Mouse (Mus musculus) heart, postnatal 0 days (tissue): ENCODE data around the gene Dpysl4. TPM values are rescaled to one million over a fixed set of nuclear protein-coding genes. Genes with fewer than 3 reads are reported as not detected.

Source experiments
- ATAC-seq: fragments of 200-750 bp; cut with Nextera tagmentation; 2 replicates; pipeline ENCODE4 v1.8.0; 2017; ENCODE audit warnings: low read depth, moderate number of reproducible peaks, moderate library complexity; ENCODE audit not compliant: insufficient read depth
- DNase-seq: peaks from one replicate; pipeline ENCODE4 v3.0.0-alpha.2; 2016; ENCODE audit warnings: low spot score
- H3K27ac ChIP-seq: fragments of 300-500 bp; sonication (generic); 2 replicates; pipeline ENCODE4 v1.5.1; 2014; ENCODE audit warnings: low read depth, mild to moderate bottlenecking
- H3K27me3 ChIP-seq: fragments of 300-500 bp; sonication (generic); 2 replicates; pipeline ENCODE4 v1.6.1; 2014; ENCODE audit warnings: low read length, mixed read lengths; ENCODE audit not compliant: control insufficient read depth, insufficient read depth
- H3K36me3 ChIP-seq: fragments of 300-500 bp; sonication (generic); replicated peaks from 2 replicates; pipeline ENCODE4 v1.6.1; 2014; ENCODE audit warnings: low read length, mixed read lengths; ENCODE audit not compliant: control insufficient read depth, insufficient read depth
- H3K4me1 ChIP-seq: fragments of 300-500 bp; sonication (generic); 2 replicates; pipeline ENCODE4 v1.6.1; 2014; ENCODE audit warnings: antibody characterized with exemption; ENCODE audit not compliant: control insufficient read depth, insufficient read depth
- H3K4me2 ChIP-seq: fragments of 300-500 bp; sonication (generic); 2 replicates; pipeline ENCODE4 v1.6.1; 2014; ENCODE audit warnings: low read depth, mild to moderate bottlenecking, low read length, moderate library complexity
- H3K4me3 ChIP-seq: fragments of 300-500 bp; sonication (generic); 2 replicates; pipeline ENCODE4 v1.5.1; 2014; ENCODE audit warnings: low read depth, low read length
- H3K9ac ChIP-seq: fragments of 300-500 bp; sonication (generic); replicated peaks from 2 replicates; pipeline ENCODE4 v1.6.1; 2014; ENCODE audit warnings: low read depth, low read length, mixed read lengths
- H3K9me3 ChIP-seq: fragments of 300-500 bp; sonication (generic); replicated peaks from 2 replicates; pipeline ENCODE4 v1.6.1; 2016; ENCODE audit warnings: low read length; ENCODE audit not compliant: control insufficient read depth
- CTCF ChIP-seq: IDR thresholded peaks from 2 replicates; pipeline ENCODE4 v1.5.1; 2016; ENCODE audit warnings: antibody characterized with exemption, control low read depth, low read depth
- EP300 ChIP-seq: IDR thresholded peaks from 2 replicates; pipeline ENCODE4 v1.6.1; 2016; ENCODE audit warnings: antibody characterized with exemption, low read depth
- WGBS: fragments of 180-500 bp; shearing (Covaris S2); extraction: QIAGEN DNeasy Blood & Tissue Kit; methylation state at CpG from one replicate; pipeline ENCODE4 v1.1.7; 2014; 5-methylcytosine and 5-hydroxymethylcytosine counted together
- polyA plus RNA-seq: library from polyadenylated mRNA; unstranded; fragments of >200 nt; fragmentation: Nextera tagmentation; extraction: Ambion mirVana; gene quantifications from 2 replicates; pipeline ENCODE4 v1.2.1, GENCODE M21; 2015
- total RNA-seq: library from RNA; depleted of rRNA; stranded (reverse); fragments of >200 nt; gene quantifications from 2 replicates; pipeline ENCODE4 v1.2.3, GENCODE M21; 2014; ENCODE audit warnings: low replicate concordance

Gene Dpysl4
- total and polyA plus RNA-seq, 2 experiments from 2014 or later = 0.11 to 1.3 TPM

GRCm38 (mm10) chr7:139086195-139087158, 676 bp downstream of the Dpysl4 start:
- H3K36me3 ChIP-seq = no peaks in the 10 kb centered on the region
- H3K27ac ChIP-seq = no peak overlapping the region
- no peak for TF ChIP-seq CTCF
- TF ChIP-seq EP300 = no peak
- peak overlapping the region; percentile 68 for H3K4me2 ChIP-seq
- ATAC-seq = peak; percentile 35; the same call in 1 of the 2 replicates
- no peaks in the 10 kb centered on the region for H3K4me1 ChIP-seq
- no peaks in the 10 kb centered on the region for H3K9me3 ChIP-seq
- H3K4me3 ChIP-seq = peak overlapping the region; percentile 49
- peaks cover 61% of the 10 kb centered on the region for H3K27me3 ChIP-seq
- 3% methylated on average over 61 of the region's 61 CpGs for whole genome bisulfite sequencing
- no peak for DNase-seq
- H3K9ac ChIP-seq = no peak overlapping the region

- 36% methylated on average over 2 of the region's 2 CpGs for WGBS
- Histone ChIP-seq H3K9me3 (no peaks in the 10 kb centered on the region), H3K4me1 (no peaks in the 10 kb centered on the region), H3K9ac (no peak overlapping the region), H3K27me3 (peaks cover 57% of the 10 kb centered on the region), H3K4me2 (no peak overlapping the region), H3K4me3 (no peak overlapping the region), H3K27ac (no peak overlapping the region), H3K36me3 (no peaks in the 10 kb centered on the region)
- ATAC-seq = no peak
- no peak for TF ChIP-seq EP300
- no peak for DNase-seq
Measured at GRCm38 (mm10) chr7:139087801-139088200, 2.0 kb downstream of the Dpysl4 start.

- no peak overlapping the region for H3K4me3 ChIP-seq
- whole genome bisulfite sequencing = 69% methylated on average over 12 of the region's 12 CpGs
Measured at GRCm38 (mm10) chr7:139089892-139090874, 4.4 kb downstream of the Dpysl4 start.

GRCm38 (mm10) chr7:139091681-139092080, 5.9 kb downstream of the Dpysl4 start:
- Histone ChIP-seq H3K27ac (no peak overlapping the region), H3K4me2 (no peak overlapping the region), H3K9me3 (no peaks in the 10 kb centered on the region), H3K4me1 (no peaks in the 10 kb centered on the region), H3K36me3 (no peaks in the 10 kb centered on the region), H3K9ac (no peak overlapping the region), H3K4me3 (no peak overlapping the region), H3K27me3 (peaks cover 29% of the 10 kb centered on the region)
- TF ChIP-seq CTCF = no peak
- TF ChIP-seq EP300 = no peak
- WGBS = 84% methylated on average over 9 of the region's 9 CpGs
- ATAC-seq (no peak), DNase-seq (no peak)

More at GRCm38 (mm10) chr7:139089892-139090874, 4.4 kb downstream of the Dpysl4 start:
- TF ChIP-seq EP300 (no peak), CTCF (no peak)
- Histone ChIP-seq H3K27me3 (peaks cover 44% of the 10 kb centered on the region), H3K9ac (no peak overlapping the region), H3K4me2 (no peak overlapping the region), H3K27ac (no peak overlapping the region), H3K36me3 (no peaks in the 10 kb centered on the region), H3K9me3 (no peaks in the 10 kb centered on the region), H3K4me1 (no peaks in the 10 kb centered on the region)
- ATAC-seq = no peak
- no peak for DNase-seq

GRCm38 (mm10) chr7:139092676-139093075, 6.9 kb downstream of the Dpysl4 start:
- Histone ChIP-seq H3K27me3 (peaks cover 19% of the 10 kb centered on the region), H3K4me3 (no peak overlapping the region), H3K9me3 (no peaks in the 10 kb centered on the region), H3K36me3 (no peaks in the 10 kb centered on the region), H3K9ac (no peak overlapping the region), H3K4me1 (no peaks in the 10 kb centered on the region), H3K27ac (no peak overlapping the region), H3K4me2 (no peak overlapping the region)
- ATAC-seq (no peak), DNase-seq (no peak)
- 73% methylated on average over 5 of the region's 5 CpGs for WGBS
- TF ChIP-seq EP300 = no peak
- no peak for TF ChIP-seq CTCF
